Mouse (Mus musculus) erythroblast, embryonic 14.5 days (primary cell): ENCODE data around the gene 4930402H24Rik. TPM values are rescaled to one million over a fixed set of nuclear protein-coding genes. Genes with fewer than 3 reads are reported as not detected.

Experiments used
- H3K27me3 ChIP-seq: 2 replicates; pipeline ENCODE4 v1.6.1; 2012; ENCODE audit warnings: inconsistent platforms; ENCODE audit not compliant: control insufficient read depth
- H3K36me3 ChIP-seq: 2 replicates; pipeline ENCODE4 v1.6.1; 2012; ENCODE audit warnings: mild to moderate bottlenecking, inconsistent platforms; ENCODE audit not compliant: control insufficient read depth
- H3K4me1 ChIP-seq: 2 replicates; pipeline ENCODE4 v1.6.1; 2012; ENCODE audit warnings: inconsistent platforms; ENCODE audit not compliant: control insufficient read depth
- H3K4me3 ChIP-seq: replicated peaks from 2 replicates; pipeline ENCODE3; 2012; ENCODE audit warnings: moderate library complexity, mild to moderate bottlenecking, inconsistent platforms
- H3K9me3 ChIP-seq: 2 replicates; pipeline ENCODE4 v1.6.1; 2012; ENCODE audit warnings: low read length, inconsistent platforms, mixed read lengths; ENCODE audit not compliant: control insufficient read depth
- GATA1 ChIP-seq: IDR thresholded peaks from 2 replicates; pipeline ENCODE4 v1.6.1; 2012; ENCODE audit warnings: low read length, inconsistent platforms, mixed read lengths
- TAL1 ChIP-seq: IDR thresholded peaks from 3 replicates; pipeline ENCODE4 v1.6.1; 2012; ENCODE audit warnings: low read length, inconsistent platforms, mixed read lengths
- polyA plus RNA-seq: library from polyadenylated mRNA; stranded (reverse); fragments of >175 nt; gene quantifications from 2 replicates; pipeline ENCODE4 v1.2.3, GENCODE M21; 2012

The 4930402H24Rik gene
- polyA plus RNA-seq, 1 experiment, result 0.11 TPM

DNA sequence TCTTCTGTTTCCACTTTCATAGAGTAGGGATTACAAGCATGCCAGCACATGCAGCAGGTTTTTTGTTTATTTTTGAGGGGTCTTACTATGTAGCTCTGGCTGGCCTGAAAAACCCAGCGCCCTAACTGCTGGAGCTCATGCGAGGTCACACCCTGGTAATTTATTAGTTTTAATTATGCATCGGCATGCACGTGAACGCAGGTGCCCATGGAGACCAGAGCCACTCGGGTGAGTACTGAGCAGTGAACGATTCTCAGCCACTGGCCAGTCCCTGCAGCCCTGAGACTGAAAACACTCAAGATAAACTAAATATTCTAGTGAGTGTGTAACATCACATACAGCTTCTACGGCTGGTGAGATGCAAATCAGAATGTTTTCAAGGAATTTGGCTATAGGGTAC is 110.5 kb downstream of the 4930402H24Rik start:
- TF ChIP-seq GATA1, result no peak
- TF ChIP-seq TAL1, result no peak
- Histone ChIP-seq H3K4me1 (no peaks in the 10 kb centered on the region), H3K9me3 (no peaks in the 10 kb centered on the region)

DNA sequence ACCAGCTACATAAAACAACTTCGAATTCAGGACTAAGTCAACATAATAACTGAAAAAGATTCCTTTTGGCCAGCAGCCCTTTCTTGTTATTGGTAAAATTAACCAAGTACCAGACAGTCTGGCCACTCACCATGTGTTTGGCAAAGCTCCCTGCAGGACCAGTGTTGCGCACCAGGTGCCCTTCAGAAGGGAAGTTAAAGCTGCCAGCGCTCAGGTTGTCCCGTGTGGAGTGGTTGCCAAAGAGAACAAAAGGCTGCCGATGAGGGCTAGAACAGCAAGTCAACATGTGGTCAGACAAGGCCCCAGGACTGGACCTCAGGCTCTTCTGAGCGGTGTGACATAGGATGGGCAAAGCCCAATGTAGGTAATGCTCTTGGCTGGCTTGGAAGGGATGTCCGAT is 114.5 kb downstream of the 4930402H24Rik start:
- H3K4me3 ChIP-seq, result no peak overlapping the region
- H3K27me3 ChIP-seq, result no peaks in the 10 kb centered on the region

More for the DNA sequence above, 110.5 kb downstream of the 4930402H24Rik start:
- peaks cover 8% of the 10 kb centered on the region for H3K36me3 ChIP-seq
- no peak overlapping the region for H3K4me3 ChIP-seq
- no peaks in the 10 kb centered on the region for H3K27me3 ChIP-seq

GRCm38 (mm10) chr2:130789642-130790041 is 116.6 kb downstream of the 4930402H24Rik start:
- Histone ChIP-seq H3K36me3 (peaks cover 13% of the 10 kb centered on the region), H3K4me3 (no peak overlapping the region), H3K9me3 (no peaks in the 10 kb centered on the region), H3K4me1 (no peaks in the 10 kb centered on the region), H3K27me3 (no peaks in the 10 kb centered on the region)
- TF ChIP-seq TAL1 (no peak), GATA1 (no peak)

More for the DNA sequence above, 114.5 kb downstream of the 4930402H24Rik start:
- Histone ChIP-seq H3K4me1 (no peaks in the 10 kb centered on the region), H3K9me3 (no peaks in the 10 kb centered on the region), H3K36me3 (peaks cover 9% of the 10 kb centered on the region)
- TF ChIP-seq GATA1, result no peak
- no peak for TF ChIP-seq TAL1

GRCm38 (mm10) chr2:130789039-130789438 is 117.2 kb downstream of the 4930402H24Rik start:
- Histone ChIP-seq H3K4me3 (no peak overlapping the region), H3K36me3 (peaks cover 16% of the 10 kb centered on the region), H3K9me3 (no peaks in the 10 kb centered on the region), H3K4me1 (no peaks in the 10 kb centered on the region), H3K27me3 (no peaks in the 10 kb centered on the region)
- TF ChIP-seq TAL1 (no peak), GATA1 (no peak)

GRCm38 (mm10) chr2:130784939-130785338 is 121.3 kb downstream of the 4930402H24Rik start:
- no peaks in the 10 kb centered on the region for H3K9me3 ChIP-seq
- no peak overlapping the region for H3K4me3 ChIP-seq
- no peaks in the 10 kb centered on the region for H3K27me3 ChIP-seq
- peaks cover 25% of the 10 kb centered on the region for H3K36me3 ChIP-seq
- no peaks in the 10 kb centered on the region for H3K4me1 ChIP-seq
- no peak for TF ChIP-seq GATA1
- no peak for TF ChIP-seq TAL1

DNA sequence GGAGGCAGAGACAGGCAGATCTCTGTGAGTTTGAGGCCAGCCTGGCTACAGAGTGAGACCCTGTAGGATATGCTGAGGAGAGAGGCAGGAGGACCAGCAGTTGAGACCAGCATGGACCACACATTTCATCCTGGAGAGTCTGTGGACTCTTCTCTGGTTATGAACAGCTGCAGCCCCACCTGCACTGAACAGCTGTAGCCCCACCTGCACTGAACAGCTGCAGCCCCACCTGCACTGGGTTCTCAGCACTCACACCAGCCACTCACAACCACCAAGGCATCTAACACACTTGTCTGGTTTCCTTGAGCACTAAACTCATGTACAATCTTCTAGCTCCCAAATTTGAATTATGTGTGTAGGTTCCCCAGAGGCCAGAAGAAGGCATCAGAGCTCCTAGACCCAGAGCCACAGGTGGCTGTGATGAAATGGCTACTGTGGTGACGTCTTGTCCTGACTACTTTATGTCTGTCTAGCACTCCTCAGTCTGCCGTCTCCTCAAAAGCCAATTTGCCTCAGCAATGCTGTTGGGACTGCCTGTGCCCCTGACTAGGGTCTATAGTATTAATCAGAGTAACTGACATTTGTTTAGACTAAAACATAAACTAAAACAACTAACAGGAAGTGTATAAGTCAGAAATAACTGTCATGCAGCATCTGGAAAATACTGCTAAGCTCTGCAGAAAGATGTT is 125.4 kb downstream of the 4930402H24Rik start:
- H3K27me3 ChIP-seq, result no peaks in the 10 kb centered on the region
- H3K4me1 ChIP-seq, result no peaks in the 10 kb centered on the region; the same call in 1 of the 2 replicates
- peaks cover 34% of the 10 kb centered on the region for H3K36me3 ChIP-seq
- no peaks in the 10 kb centered on the region for H3K9me3 ChIP-seq
- TF ChIP-seq GATA1 (no peak), TAL1 (no peak)
- H3K4me3 ChIP-seq, result no peak overlapping the region

DNA sequence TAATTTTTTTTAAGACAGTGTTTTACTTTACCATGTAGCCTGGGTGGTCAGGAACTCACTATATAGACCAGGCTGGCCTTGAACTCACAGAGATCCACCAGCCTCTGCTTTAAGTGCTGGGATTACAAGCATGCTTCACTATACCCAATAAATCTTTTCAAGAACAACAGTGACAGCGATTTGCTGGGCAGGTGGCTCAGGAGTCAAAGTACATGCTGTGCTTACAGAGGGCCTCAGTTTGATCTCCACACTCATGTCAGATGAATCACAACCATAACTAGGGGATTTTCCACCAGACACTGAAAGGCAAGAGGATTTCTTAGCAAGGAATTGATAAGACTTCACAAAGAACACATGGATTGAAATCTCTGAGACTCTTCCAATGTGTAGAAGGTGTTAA is 126.3 kb downstream of the 4930402H24Rik start:
- no peak overlapping the region for H3K4me3 ChIP-seq
- no peaks in the 10 kb centered on the region for H3K27me3 ChIP-seq
- no peak for TF ChIP-seq GATA1
- no peak for TF ChIP-seq TAL1
- peaks cover 40% of the 10 kb centered on the region for H3K36me3 ChIP-seq
- H3K9me3 ChIP-seq, result no peaks in the 10 kb centered on the region
- no peaks in the 10 kb centered on the region; the same call in 1 of the 2 replicates for H3K4me1 ChIP-seq

DNA sequence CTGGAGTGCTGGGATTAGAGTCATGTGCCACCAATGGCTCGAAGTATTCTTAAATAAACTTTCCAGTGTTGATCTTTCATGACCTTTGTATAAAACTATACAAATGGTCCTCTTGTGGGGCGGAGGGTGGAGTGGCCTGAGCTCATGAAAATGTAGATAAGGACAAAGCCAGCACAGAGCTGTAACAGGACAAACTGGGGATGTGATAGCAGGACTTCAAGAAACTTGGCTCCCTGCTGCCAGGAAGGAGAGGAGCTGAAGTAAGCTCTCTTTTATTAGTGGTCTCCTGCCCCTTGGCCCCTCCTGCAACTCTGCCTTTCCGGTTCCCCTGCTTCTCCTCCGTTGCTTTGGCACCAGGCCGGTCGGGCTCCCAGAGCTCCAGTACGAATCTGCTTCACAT is 129.6 kb downstream of the 4930402H24Rik start:
- TF ChIP-seq TAL1 (no peak), GATA1 (no peak)
- Histone ChIP-seq H3K4me1 (no peaks in the 10 kb centered on the region; the same call in 1 of the 2 replicates), H3K9me3 (no peaks in the 10 kb centered on the region), H3K4me3 (no peak overlapping the region), H3K27me3 (no peaks in the 10 kb centered on the region), H3K36me3 (peaks cover 34% of the 10 kb centered on the region)

GRCm38 (mm10) chr2:130767483-130767882 is 138.7 kb downstream of the 4930402H24Rik start:
- peaks cover 53% of the 10 kb centered on the region for H3K36me3 ChIP-seq
- H3K27me3 ChIP-seq, result no peaks in the 10 kb centered on the region
- no peak overlapping the region for H3K4me3 ChIP-seq
- no peaks in the 10 kb centered on the region for H3K4me1 ChIP-seq
- no peaks in the 10 kb centered on the region for H3K9me3 ChIP-seq
- TF ChIP-seq GATA1 (no peak), TAL1 (no peak)

DNA sequence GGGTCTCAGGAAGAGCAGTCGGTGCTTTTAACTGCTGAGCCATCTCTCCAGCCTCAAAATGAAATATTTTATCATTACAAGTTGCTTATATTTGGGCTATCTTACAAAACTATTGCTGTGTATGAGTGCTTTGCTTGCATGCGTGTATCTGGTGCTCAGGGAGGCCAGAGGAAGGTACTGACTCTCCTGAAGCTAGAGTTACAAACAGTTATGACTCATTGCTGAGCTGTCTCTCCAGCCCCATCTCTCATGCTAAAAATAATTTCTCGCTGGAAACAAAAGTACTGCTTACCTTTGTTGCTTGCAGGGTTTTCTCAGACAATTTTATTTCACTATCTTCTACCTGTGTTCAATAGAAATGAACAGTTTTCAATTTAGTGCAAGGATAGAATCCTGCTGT is 140.8 kb downstream of the 4930402H24Rik start:
- H3K4me3 ChIP-seq, result no peak overlapping the region
- H3K27me3 ChIP-seq, result no peaks in the 10 kb centered on the region
- H3K4me1 ChIP-seq, result no peaks in the 10 kb centered on the region
- peaks cover 59% of the 10 kb centered on the region for H3K36me3 ChIP-seq
- H3K9me3 ChIP-seq, result no peaks in the 10 kb centered on the region
- TF ChIP-seq GATA1, result no peak
- TF ChIP-seq TAL1, result no peak
